Mouse (Mus musculus) neutrophil, adult 5-6 weeks (primary cell): ENCODE measurements at regions not wholly inside any gene's neighbourhood (a gene's known extent, or its start where the extent isn't known, plus 50 kb on each side); places are given as distances from the start of the nearest gene placed in this dataset.

Experiments
- ATAC-seq: fragments of 151-379, 151-347 bp; 2 replicates; pipeline ENCODE4 v1.8.0; 2017; ENCODE audit warnings: mild to moderate bottlenecking, moderate TSS enrichment; ENCODE audit not compliant: insufficient number of reproducible peaks, poor library complexity, low FRiP score, severe bottlenecking; ENCODE audit errors: extremely low read depth

GRCm38 (mm10) chr1:137935746-137936145, 239.8 kb downstream of the Ptprc start:
- ATAC-seq, result no peak

DNA sequence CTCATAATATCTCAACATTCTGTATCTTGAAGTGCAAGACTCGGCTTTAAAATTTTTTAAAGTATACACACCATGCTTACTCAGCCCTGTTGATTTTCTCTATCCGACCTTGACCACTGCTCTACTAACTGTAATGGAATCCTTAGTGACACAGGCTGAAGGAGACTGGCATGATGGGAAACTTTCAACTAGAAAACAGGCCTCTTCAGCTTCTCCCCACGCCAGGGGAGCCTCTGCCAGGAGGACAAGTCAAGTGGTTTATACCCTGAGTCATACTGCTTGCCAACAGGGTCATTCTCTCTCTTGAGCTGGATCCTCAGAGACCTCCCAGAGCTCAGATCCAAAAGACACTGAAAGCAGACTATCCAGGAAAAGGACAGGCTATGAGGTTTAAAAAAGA, 245.7 kb downstream of the Ptprc start:
- ATAC-seq, result no peak

- ATAC-seq, result no peak
Observed at GRCm38 (mm10) chr1:137928522-137928921, 247.0 kb downstream of the Ptprc start.

GRCm38 (mm10) chr1:137927953-137928352, 247.6 kb downstream of the Ptprc start:
- ATAC-seq, result no peak

- no peak for ATAC-seq
Observed at GRCm38 (mm10) chr1:137926326-137926725, 249.2 kb downstream of the Ptprc start.

DNA sequence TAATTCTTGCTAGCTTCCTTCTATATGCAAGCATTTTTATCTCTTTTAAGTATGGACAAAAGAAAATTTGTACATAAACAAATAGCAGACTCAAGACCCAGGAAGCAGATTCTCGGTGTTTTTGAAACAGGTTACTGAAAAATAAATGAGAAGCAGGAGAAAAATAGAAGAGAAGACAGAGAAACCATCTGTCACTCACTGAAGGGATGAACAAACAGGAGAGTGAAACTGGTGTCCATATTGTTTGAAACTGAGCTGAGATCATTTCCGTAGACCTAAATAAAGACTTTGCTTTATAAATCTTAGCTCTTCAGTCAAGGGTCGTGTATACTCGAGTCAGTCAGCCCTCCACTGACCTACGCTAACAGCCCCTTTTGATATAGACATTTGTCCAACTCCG, 251.4 kb downstream of the Ptprc start:
- no peak for ATAC-seq

GRCm38 (mm10) chr1:137923705-137924104, 251.8 kb downstream of the Ptprc start:
- ATAC-seq, result no peak

DNA sequence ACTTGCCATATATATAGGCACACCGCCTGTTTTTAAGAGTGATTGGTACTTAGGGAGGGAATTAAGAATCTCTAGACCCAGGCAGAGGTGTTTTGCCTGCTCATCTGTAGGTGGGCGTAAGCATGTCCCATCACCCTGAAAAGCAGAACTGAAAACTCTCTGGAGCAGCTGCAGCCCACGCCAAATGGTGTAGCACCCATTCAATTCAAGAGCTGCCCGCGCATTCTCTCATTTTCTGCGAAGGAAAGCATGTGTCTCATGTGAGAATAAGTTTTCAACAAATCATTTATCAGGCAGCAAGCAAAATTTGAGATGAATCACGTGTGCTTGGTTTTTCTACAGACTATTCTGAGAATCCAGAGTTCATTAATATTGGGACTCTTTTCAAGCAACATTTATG, 252.7 kb downstream of the Ptprc start:
- peak; percentile 96 for ATAC-seq

GRCm38 (mm10) chr1:137921592-137921991, 253.9 kb downstream of the Ptprc start:
- no peak for ATAC-seq

GRCm38 (mm10) chr1:137919739-137920563, 255.6 kb downstream of the Ptprc start:
- no peak for ATAC-seq

DNA sequence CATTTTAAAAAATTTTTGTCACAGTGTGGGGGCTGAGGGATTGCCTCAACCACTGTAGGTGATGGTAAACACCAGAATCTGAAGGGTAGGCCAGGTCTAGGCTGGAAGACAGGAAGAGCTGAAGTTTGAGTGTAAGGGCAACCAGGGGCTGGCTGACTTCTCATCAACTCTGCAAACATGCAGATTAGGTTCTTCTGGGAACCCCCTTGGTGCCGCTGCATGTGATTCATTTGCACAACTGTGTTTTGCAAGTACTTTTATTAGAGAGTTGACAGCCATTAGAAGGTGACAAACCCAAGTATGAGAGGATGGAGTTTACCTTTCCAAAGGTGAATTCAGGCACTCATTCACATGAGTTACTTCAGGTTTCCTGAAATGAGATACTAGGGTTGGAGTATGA, 258.1 kb downstream of the Ptprc start:
- ATAC-seq, result peak; percentile 84; the same call in 1 of the 2 replicates

DNA sequence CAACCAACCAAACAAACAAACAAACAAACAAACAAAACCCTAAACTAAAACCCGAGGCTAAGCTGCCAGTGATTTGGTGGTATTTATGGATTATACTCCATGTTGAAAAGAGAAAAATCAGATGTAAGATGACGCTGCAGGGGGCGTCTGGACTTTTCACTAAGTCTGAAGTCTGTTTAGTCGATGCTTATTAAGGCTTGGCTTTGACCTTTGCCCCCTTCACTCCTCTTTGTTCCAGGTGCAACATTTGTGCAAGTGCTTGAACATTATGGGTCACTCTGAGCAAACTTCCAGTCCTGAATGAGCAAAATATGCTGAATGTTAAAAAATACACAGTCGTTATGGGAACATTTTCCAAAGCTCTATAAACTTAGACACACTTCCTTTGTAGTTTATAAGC, 268.6 kb downstream of the Ptprc start:
- ATAC-seq, result no peak

DNA sequence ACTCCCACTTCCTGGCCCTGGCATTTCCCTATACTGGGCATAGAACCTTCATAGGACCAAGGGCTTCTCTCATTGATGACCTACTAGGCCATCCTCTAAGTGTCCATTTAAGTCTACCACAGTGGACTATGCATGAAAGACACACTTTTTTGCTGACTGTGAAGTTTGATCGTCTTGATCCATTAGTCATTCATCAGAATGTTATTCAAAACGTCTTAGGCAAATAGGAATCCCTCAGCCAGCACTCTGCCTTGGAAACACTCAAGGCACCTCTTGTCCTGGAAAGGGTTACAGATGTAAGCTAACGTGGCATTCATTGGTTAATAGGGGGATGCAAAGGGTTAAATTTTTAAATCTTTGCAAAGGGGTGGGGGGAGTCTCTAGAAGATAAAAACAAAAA, 269.0 kb downstream of the Ptprc start:
- no peak for ATAC-seq

DNA sequence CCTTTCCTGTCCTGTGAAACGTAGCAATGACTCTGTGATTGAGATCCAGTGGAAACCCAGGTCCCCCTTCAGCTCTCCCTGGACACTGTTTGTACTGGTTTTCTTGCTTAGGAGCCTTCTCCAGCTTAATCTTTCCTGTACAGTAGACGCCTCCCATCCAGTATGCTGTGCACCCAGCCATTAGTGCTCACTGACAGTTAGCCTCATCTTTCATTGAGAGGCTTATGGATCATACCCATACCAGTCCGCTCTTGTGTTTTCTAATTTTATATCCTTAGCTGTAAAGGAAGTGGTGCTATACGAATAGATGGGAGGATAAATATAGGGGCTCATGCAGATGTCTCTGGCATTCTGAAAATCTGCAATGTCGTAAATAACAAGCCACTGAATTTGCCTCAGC, 269.9 kb downstream of the Ptprc start:
- ATAC-seq, result no peak

DNA sequence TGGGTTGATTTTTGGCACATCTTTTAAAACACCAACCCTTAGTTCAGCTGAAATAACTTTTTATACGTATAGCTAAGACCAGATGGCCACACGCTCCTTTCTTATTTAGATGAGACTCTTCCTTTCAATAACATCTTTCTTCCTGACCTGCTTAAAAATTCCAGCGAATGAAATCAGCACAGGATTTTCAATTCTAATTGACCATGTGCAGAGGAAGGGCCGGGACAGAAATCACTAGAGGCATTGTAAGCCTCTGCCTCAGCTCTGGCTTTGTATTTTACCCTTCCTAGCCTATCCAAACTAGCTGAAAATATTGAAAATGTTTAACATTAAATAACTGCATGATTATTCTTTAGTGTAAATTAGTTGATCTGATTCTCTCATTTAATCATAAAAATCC, 272.2 kb downstream of the Ptprc start:
- no peak for ATAC-seq

- ATAC-seq, result no peak
Observed at GRCm38 (mm10) chr1:137902859-137903258, 272.6 kb downstream of the Ptprc start.

DNA sequence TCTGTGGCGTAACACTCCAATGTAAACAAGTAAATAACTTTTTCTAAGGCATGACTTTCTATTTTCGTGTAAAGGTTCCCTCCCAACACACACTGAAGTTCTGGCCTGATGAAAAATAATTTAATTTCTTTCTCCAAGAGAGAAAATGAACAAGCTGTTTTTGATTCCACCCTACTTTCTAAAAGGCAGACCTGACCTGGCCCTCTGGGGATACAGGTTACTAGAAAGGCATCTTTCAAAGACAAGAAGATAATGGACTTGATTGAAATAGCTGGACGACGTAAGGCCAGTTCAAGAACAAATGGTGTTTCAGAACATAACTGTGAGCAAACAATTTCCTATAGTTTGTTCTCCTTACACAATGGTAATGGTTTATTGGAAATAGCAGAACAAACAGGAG, 273.5 kb downstream of the Ptprc start:
- no peak for ATAC-seq

- ATAC-seq, result no peak
Observed at GRCm38 (mm10) chr1:137901211-137901610, 274.3 kb downstream of the Ptprc start.

DNA sequence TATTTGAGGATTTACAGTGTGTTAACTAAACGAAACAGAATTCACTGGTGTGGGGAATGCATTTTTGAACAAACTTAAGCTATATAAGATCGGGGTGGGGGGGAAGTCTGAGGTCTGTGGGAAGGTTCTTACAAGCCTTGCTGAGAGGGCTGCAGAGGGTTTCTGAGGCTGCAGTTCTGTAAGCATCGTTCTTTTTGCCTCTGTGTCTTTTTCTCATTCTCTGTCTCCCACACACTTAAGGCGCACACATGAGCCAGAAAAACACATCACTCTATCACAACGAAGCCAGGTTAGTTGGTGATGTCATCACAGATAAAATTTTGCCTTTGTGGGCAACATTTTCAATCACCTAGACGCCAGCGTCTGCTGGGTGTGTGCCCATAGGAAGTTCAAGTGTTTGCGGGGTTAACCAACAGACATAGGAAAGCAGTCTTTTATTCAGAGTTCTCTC, 274.9 kb downstream of the Ptprc start:
- ATAC-seq, result 0 out of 2 replicates have a peak, but pooled peaks have one; percentile 18

DNA sequence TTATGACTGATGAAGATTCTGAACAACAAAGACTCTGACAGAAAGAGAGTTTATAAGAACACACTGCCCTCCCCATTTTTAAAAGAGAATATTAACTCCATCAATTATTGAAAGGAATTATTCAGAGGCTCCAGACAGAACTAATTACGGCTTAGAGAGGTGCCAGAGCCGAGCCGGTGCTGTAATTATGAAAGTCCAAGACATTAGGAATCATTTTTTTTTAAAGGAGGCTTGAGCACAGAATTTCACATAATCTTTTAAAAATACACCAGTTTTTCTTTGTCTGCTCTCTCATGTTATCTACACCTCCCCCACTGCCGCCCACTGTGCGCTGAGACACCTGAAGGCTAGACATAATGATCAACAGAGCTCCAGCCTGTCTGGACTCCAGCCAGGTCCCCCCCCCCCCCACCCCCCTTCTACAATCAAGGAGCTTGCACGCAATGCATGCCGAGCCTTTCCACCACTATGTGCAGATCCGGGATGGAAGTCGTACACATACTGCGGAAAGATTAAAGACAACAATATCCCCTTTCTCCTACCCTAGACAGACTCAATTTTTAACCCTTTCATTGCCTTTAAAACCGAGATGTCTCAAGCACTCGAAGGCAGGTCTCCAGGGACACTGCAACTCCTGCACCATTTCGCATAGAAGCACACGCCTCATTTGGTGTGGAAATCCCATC, 275.4 kb downstream of the Ptprc start:
- ATAC-seq, result no peak
